Mouse (Mus musculus) intestine, embryonic 16.5 days (tissue): ENCODE data around the gene Pradc1. TPM values are rescaled to one million over a fixed set of nuclear protein-coding genes. Genes with fewer than 3 reads are reported as not detected.
A peak's percentile ranks its signal among the peaks of the same experiment; 100 is the strongest.

Experiments
- ATAC-seq: fragments of 200-750 bp; cut with Nextera tagmentation; 2 replicates; pipeline ENCODE4 v1.8.0; 2017; ENCODE audit warnings: moderate TSS enrichment, moderate library complexity
- H3K27ac ChIP-seq: fragments of 300-500 bp; sonication (generic); 2 replicates; pipeline ENCODE4 v1.5.1; 2014; ENCODE audit warnings: mild to moderate bottlenecking, low read length
- H3K27me3 ChIP-seq: fragments of 300-500 bp; sonication (generic); replicated peaks from 2 replicates; pipeline ENCODE4 v1.6.1; 2014; ENCODE audit warnings: low read length, control low read depth, mixed read lengths; ENCODE audit not compliant: control insufficient read depth, insufficient read depth
- H3K36me3 ChIP-seq: fragments of 300-500 bp; sonication (generic); 2 replicates; pipeline ENCODE4 v1.6.1; 2014; ENCODE audit warnings: low read length, control low read depth; ENCODE audit not compliant: control insufficient read depth, insufficient read depth
- H3K4me1 ChIP-seq: fragments of 300-500 bp; sonication (generic); 2 replicates; pipeline ENCODE4 v1.6.1; 2014; ENCODE audit warnings: low read length, control low read depth, mixed read lengths; ENCODE audit not compliant: control insufficient read depth, insufficient read depth
- H3K4me2 ChIP-seq: fragments of 300-500 bp; sonication (generic); 2 replicates; pipeline ENCODE4 v1.6.1; 2014; ENCODE audit warnings: low read depth, low read length, control low read depth
- H3K4me3 ChIP-seq: fragments of 300-500 bp; sonication (generic); 2 replicates; pipeline ENCODE4 v1.5.1; 2014; ENCODE audit warnings: mild to moderate bottlenecking, low read length
- H3K9ac ChIP-seq: fragments of 300-500 bp; sonication (generic); 2 replicates; pipeline ENCODE4 v1.6.1; 2014; ENCODE audit warnings: low read depth, low read length
- H3K9me3 ChIP-seq: fragments of 300-500 bp; sonication (generic); 2 replicates; pipeline ENCODE4 v1.6.1; 2016; ENCODE audit warnings: low read length, control low read depth; ENCODE audit not compliant: control insufficient read depth
- WGBS: fragments of 180-500 bp; shearing (Covaris S2); extraction: QIAGEN DNeasy Blood & Tissue Kit; methylation state at CpG from one replicate; pipeline ENCODE4 v1.1.7; 2014; 5-methylcytosine and 5-hydroxymethylcytosine counted together
- polyA plus RNA-seq: library from polyadenylated mRNA; unstranded; fragments of >200 nt; fragmentation: Nextera tagmentation; extraction: Ambion mirVana; gene quantifications from 2 replicates; pipeline ENCODE4 v1.2.1, GENCODE M21; 2015

Gene Pradc1
- polyA plus RNA-seq, 1 experiment from 2014 or later, result 41.2 TPM

- peak; percentile 56; the same call in 1 of the 2 replicates for ATAC-seq
- Histone ChIP-seq H3K36me3 (peaks cover 19% of the 10 kb centered on the region; the same call in 1 of the 2 replicates), H3K4me2 (no peak overlapping the region), H3K4me3 (no peak overlapping the region), H3K27ac (no peak overlapping the region), H3K9me3 (no peaks in the 10 kb centered on the region), H3K4me1 (no peaks in the 10 kb centered on the region), H3K27me3 (no peaks in the 10 kb centered on the region), H3K9ac (no peak overlapping the region)
- 76% methylated on average over 3 of the region's 3 CpGs for WGBS
Measured at GRCm38 (mm10) chr6:85443488-85444233, 8.1 kb downstream of the Pradc1 start.

GRCm38 (mm10) chr6:85441142-85441541 lies 10.6 kb downstream of the Pradc1 start:
- WGBS, result 79% methylated on average over 4 of the region's 4 CpGs
- ATAC-seq, result no peak
- peaks cover 17% of the 10 kb centered on the region; the same call in 1 of the 2 replicates for H3K36me3 ChIP-seq

GRCm38 (mm10) chr6:85436631-85437030 lies 15.1 kb downstream of the Pradc1 start:
- no peak overlapping the region for H3K27ac ChIP-seq
- H3K36me3 ChIP-seq, result 0 out of 2 replicates have a peak, but pooled peaks cover 6% of the 10 kb centered on the region
- 85% methylated on average over 5 of the region's 6 CpGs for WGBS
- no peak overlapping the region for H3K4me3 ChIP-seq
- no peak for ATAC-seq
- H3K4me1 ChIP-seq, result 0 out of 2 replicates have a peak, but pooled peaks cover 3% of the 10 kb centered on the region
- H3K27me3 ChIP-seq, result no peaks in the 10 kb centered on the region
- H3K9ac ChIP-seq, result no peak overlapping the region
- no peak overlapping the region for H3K4me2 ChIP-seq
- no peaks in the 10 kb centered on the region for H3K9me3 ChIP-seq

More at GRCm38 (mm10) chr6:85441142-85441541, 10.6 kb downstream of the Pradc1 start:
- Histone ChIP-seq H3K9me3 (no peaks in the 10 kb centered on the region), H3K4me3 (no peak overlapping the region), H3K9ac (no peak overlapping the region), H3K27ac (no peak overlapping the region), H3K4me1 (no peaks in the 10 kb centered on the region), H3K4me2 (no peak overlapping the region), H3K27me3 (no peaks in the 10 kb centered on the region)

- Histone ChIP-seq H3K36me3 (0 out of 2 replicates have a peak, but pooled peaks cover 3% of the 10 kb centered on the region), H3K4me1 (peaks cover 5% of the 10 kb centered on the region; the same call in 1 of the 2 replicates), H3K4me2 (no peak overlapping the region), H3K27ac (no peak overlapping the region), H3K4me3 (no peak overlapping the region), H3K9ac (no peak overlapping the region), H3K27me3 (no peaks in the 10 kb centered on the region), H3K9me3 (no peaks in the 10 kb centered on the region)
- no peak for ATAC-seq
- whole genome bisulfite sequencing, result 85% methylated on average over 1 of the region's 1 CpGs
Measured at GRCm38 (mm10) chr6:85436204-85436603, 15.6 kb downstream of the Pradc1 start.

- 79% methylated on average over 5 of the region's 5 CpGs for WGBS
- no peak for ATAC-seq
- H3K36me3 ChIP-seq, result no peaks in the 10 kb centered on the region
- H3K9ac ChIP-seq, result no peak overlapping the region
- no peaks in the 10 kb centered on the region for H3K27me3 ChIP-seq
- H3K4me3 ChIP-seq, result no peak overlapping the region
- H3K4me1 ChIP-seq, result peaks cover 5% of the 10 kb centered on the region; the same call in 1 of the 2 replicates
- H3K9me3 ChIP-seq, result no peaks in the 10 kb centered on the region
- H3K4me2 ChIP-seq, result no peak overlapping the region
- H3K27ac ChIP-seq, result no peak overlapping the region
Measured at GRCm38 (mm10) chr6:85433865-85434264, 17.9 kb downstream of the Pradc1 start.

- H3K9me3 ChIP-seq, result no peaks in the 10 kb centered on the region
- no peaks in the 10 kb centered on the region for H3K27me3 ChIP-seq
- 0 out of 2 replicates have a peak within 1 kb of the TSS, but pooled peaks have one; percentile 6 for H3K27ac ChIP-seq
- peak within 1 kb of the TSS; percentile 74 for H3K4me2 ChIP-seq
- peak; percentile 93 for ATAC-seq
- 0% methylated on average over 39 of the region's 39 CpGs for WGBS
- peak within 1 kb of the TSS; percentile 84 for H3K9ac ChIP-seq
- H3K4me1 ChIP-seq, result peaks cover 5% of the 10 kb centered on the region; the same call in 1 of the 2 replicates
- peak within 1 kb of the TSS; percentile 85 for H3K4me3 ChIP-seq
- no peaks in the 10 kb centered on the region for H3K36me3 ChIP-seq
Measured at GRCm38 (mm10) chr6:85431842-85432431, 19.8 kb downstream of the Pradc1 start, which contains the start of gene Smyd5. Gene Smyd5, plus strand, starts transcription at chr6:85431989.

GRCm38 (mm10) chr6:85431274-85431841 lies 20.4 kb downstream of the Pradc1 start:
- H3K4me1 ChIP-seq, result peaks cover 5% of the 10 kb centered on the region; the same call in 1 of the 2 replicates
- H3K9me3 ChIP-seq, result no peaks in the 10 kb centered on the region
- 0 out of 2 replicates have a peak, but pooled peaks cover 2% of the 10 kb centered on the region for H3K27me3 ChIP-seq
- H3K27ac ChIP-seq, result no peak overlapping the region
- 45% methylated on average over 8 of the region's 8 CpGs for WGBS
- peak; percentile 67 for ATAC-seq
- H3K4me2 ChIP-seq, result peak overlapping the region; percentile 74
- peak overlapping the region; percentile 85 for H3K4me3 ChIP-seq
- H3K9ac ChIP-seq, result peak overlapping the region; percentile 84
- no peaks in the 10 kb centered on the region for H3K36me3 ChIP-seq

GRCm38 (mm10) chr6:85423836-85424379 lies 27.9 kb downstream of the Pradc1 start, which contains the start of gene Noto:
Gene Noto, plus strand, starts transcription at chr6:85423886.
- H3K27ac ChIP-seq, result no peak within 1 kb of the TSS
- no peaks in the 10 kb centered on the region for H3K4me1 ChIP-seq
- no peaks in the 10 kb centered on the region for H3K36me3 ChIP-seq
- H3K4me3 ChIP-seq, result no peak within 1 kb of the TSS
- no peak; the same call in 1 of the 2 replicates for ATAC-seq
- H3K9me3 ChIP-seq, result no peaks in the 10 kb centered on the region
- H3K27me3 ChIP-seq, result 0 out of 2 replicates have a peak, but pooled peaks cover 2% of the 10 kb centered on the region
- WGBS, result 17% methylated on average over 28 of the region's 28 CpGs
- H3K9ac ChIP-seq, result 0 out of 2 replicates have a peak within 1 kb of the TSS, but pooled peaks have one; percentile 6
- no peak within 1 kb of the TSS for H3K4me2 ChIP-seq

DNA sequence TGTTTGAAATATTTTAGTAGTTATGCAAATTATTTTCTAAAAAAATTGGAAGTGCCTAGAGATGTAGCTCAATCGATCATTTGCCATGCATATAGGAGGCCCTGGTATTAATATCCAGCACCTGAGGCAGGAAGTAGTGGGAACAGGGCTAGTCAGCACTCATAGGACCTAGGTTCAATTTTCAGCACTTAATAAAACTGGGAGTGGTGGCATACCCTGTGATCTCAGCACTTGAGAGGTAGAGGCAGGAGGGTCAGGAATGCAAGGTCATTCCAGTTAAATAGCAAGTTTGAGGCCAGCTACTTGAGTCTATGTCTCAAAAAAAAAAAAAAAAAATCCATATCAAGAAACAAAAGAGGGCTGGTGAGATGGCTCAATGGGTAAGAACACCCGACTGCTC lies 32.6 kb downstream of the Pradc1 start:
- no peak overlapping the region for H3K4me2 ChIP-seq
- H3K27me3 ChIP-seq, result no peaks in the 10 kb centered on the region
- 73% methylated on average over 2 of the region's 2 CpGs for WGBS
- no peak overlapping the region for H3K9ac ChIP-seq
- no peak overlapping the region for H3K4me3 ChIP-seq
- H3K36me3 ChIP-seq, result no peaks in the 10 kb centered on the region
- no peak for ATAC-seq
- no peaks in the 10 kb centered on the region for H3K4me1 ChIP-seq
- no peaks in the 10 kb centered on the region for H3K9me3 ChIP-seq
- no peak overlapping the region for H3K27ac ChIP-seq
